Mouse (Mus musculus) cerebellum, adult (tissue): ENCODE measurements at regions not wholly inside any gene's neighbourhood (a gene's known extent, or its start where the extent isn't known, plus 50 kb on each side); places are given as distances from the start of the nearest gene placed in this dataset.
A peak's percentile ranks its signal among the peaks of the same experiment; 100 is the strongest.
"Not testable (repeated sequence)": the region's sequence is repeated elsewhere in the genome, so short reads cannot be mapped to it uniquely, and the experiment has no call there.

Source experiments
- ATAC-seq: cut with Nextera tagmentation; 2 replicates; pipeline ENCODE4 v1.9.2; 2017; ENCODE audit warnings: mild to moderate bottlenecking, moderate library complexity, mixed read lengths; ENCODE audit not compliant: insufficient number of reproducible peaks, low FRiP score, low TSS enrichment

GRCm38 (mm10) chr13:12940911-12941310 is 64.3 kb downstream of the Prl2c2 start:
- not testable (repeated sequence) for ATAC-seq

- not testable (repeated sequence) for ATAC-seq
These were observed 70.1 kb downstream of the Prl2c2 start for GRCm38 (mm10) chr13:12935103-12935502.

GRCm38 (mm10) chr13:12931907-12932617 is 73.1 kb downstream of the Prl2c2 start:
- not testable (repeated sequence) for ATAC-seq

- no peak for ATAC-seq
These were observed 74.6 kb downstream of the Prl2c2 start for GRCm38 (mm10) chr13:12930566-12930965.

- no peak for ATAC-seq
These were observed 75.4 kb downstream of the Prl2c2 start for GRCm38 (mm10) chr13:12929806-12930205.

GRCm38 (mm10) chr13:12927587-12928345 is 77.4 kb downstream of the Prl2c2 start:
- ATAC-seq, result no peak

- no peak for ATAC-seq
These were observed 79.6 kb downstream of the Prl2c2 start for GRCm38 (mm10) chr13:12925604-12926003.

- ATAC-seq, result peak; percentile 56; the same call in 1 of the 2 replicates
These were observed 92.3 kb downstream of the Prl2c2 start for GRCm38 (mm10) chr13:12912902-12913301.

GRCm38 (mm10) chr13:12906151-12906550 is 99.0 kb downstream of the Prl2c2 start:
- no peak for ATAC-seq

GRCm38 (mm10) chr13:12889631-12890030 is 89.8 kb upstream of the Prl2c3 start:
- not testable (repeated sequence) for ATAC-seq

- not testable (repeated sequence) for ATAC-seq
These were observed 79.6 kb upstream of the Prl2c3 start for GRCm38 (mm10) chr13:12879506-12879905.

- ATAC-seq, result not testable (repeated sequence)
These were observed 65.1 kb upstream of the Prl2c3 start for GRCm38 (mm10) chr13:12864946-12865345.

- no peak for ATAC-seq
These were observed 64.4 kb upstream of the Prl2c3 start for GRCm38 (mm10) chr13:12864263-12864662.

GRCm38 (mm10) chr13:12863542-12863941 is 63.7 kb upstream of the Prl2c3 start:
- ATAC-seq, result not testable (repeated sequence)

GRCm38 (mm10) chr13:12860954-12861353 is 61.1 kb upstream of the Prl2c3 start:
- not testable (repeated sequence) for ATAC-seq

- ATAC-seq, result not testable (repeated sequence)
These were observed 60.1 kb upstream of the Prl2c3 start for GRCm38 (mm10) chr13:12859930-12860329.
